Mouse (Mus musculus): ENCODE results near the gene Usp3. TPM values are rescaled to one million over a fixed set of nuclear protein-coding genes. Genes with fewer than 3 reads are reported as not detected.

Usp3 gene
- polyA plus RNA-seq, 1 experiment from 2014 or later = 42.7 TPM

- H3K4me2 ChIP-seq (ENCODE audit: low read depth, low read length) = no peak overlapping the region
- H3K27ac ChIP-seq (ENCODE audit: low read length) = no peak overlapping the region
- WGBS = 59% methylated on average over 12 of the region's 12 CpGs
- peaks cover under 1% of the 10 kb centered on the region; the same call in 1 of the 2 replicates for H3K4me1 ChIP-seq (ENCODE audit: control insufficient read depth, insufficient read depth, low read length)
- no peaks in the 10 kb centered on the region for H3K27me3 ChIP-seq (ENCODE audit: control insufficient read depth, insufficient read depth, low read length)
- no peaks in the 10 kb centered on the region for H3K36me3 ChIP-seq (ENCODE audit: control insufficient read depth, insufficient read depth)
- H3K9me3 ChIP-seq (replicated peaks; ENCODE audit: control insufficient read depth, low read length) = no peaks in the 10 kb centered on the region
- no peak overlapping the region for H3K4me3 ChIP-seq (ENCODE audit: low read length)
- no peak overlapping the region for H3K9ac ChIP-seq (ENCODE audit: low read length)
- no peak for ATAC-seq (replicated peaks; ENCODE audit: extremely low read depth, insufficient read depth, low FRiP score)
Observed at GRCm38 (mm10) chr9:66606851-66607250, 13.9 kb upstream of the Usp3 start.

GRCm38 (mm10) chr9:66605876-66606750 lies 13.2 kb upstream of the Usp3 start:
- Histone ChIP-seq H3K4me3 (ENCODE audit: low read length) (no peak overlapping the region), H3K4me2 (ENCODE audit: low read depth, low read length) (no peak overlapping the region)

GRCm38 (mm10) chr9:66604349-66605206 lies 11.6 kb upstream of the Usp3 start:
- H3K4me2 ChIP-seq (ENCODE audit: low read depth, low read length) = no peak overlapping the region
- no peaks in the 10 kb centered on the region for H3K27me3 ChIP-seq (ENCODE audit: control insufficient read depth, insufficient read depth, low read length)
- no peak overlapping the region for H3K9ac ChIP-seq (ENCODE audit: low read length)
- no peak for ATAC-seq (replicated peaks; ENCODE audit: extremely low read depth, insufficient read depth, low FRiP score)
- H3K4me3 ChIP-seq (ENCODE audit: low read length) = no peak overlapping the region
- no peaks in the 10 kb centered on the region for H3K9me3 ChIP-seq (replicated peaks; ENCODE audit: control insufficient read depth, low read length)
- no peaks in the 10 kb centered on the region for H3K4me1 ChIP-seq (ENCODE audit: control insufficient read depth, insufficient read depth, low read length)
- no peak overlapping the region for H3K27ac ChIP-seq (ENCODE audit: low read length)
- 68% methylated on average over 8 of the region's 8 CpGs for WGBS
- no peaks in the 10 kb centered on the region for H3K36me3 ChIP-seq (ENCODE audit: control insufficient read depth, insufficient read depth)

More at GRCm38 (mm10) chr9:66605876-66606750, 13.2 kb upstream of the Usp3 start:
- H3K9me3 ChIP-seq (replicated peaks; ENCODE audit: control insufficient read depth, low read length) = no peaks in the 10 kb centered on the region
- H3K36me3 ChIP-seq (ENCODE audit: control insufficient read depth, insufficient read depth) = no peaks in the 10 kb centered on the region
- no peaks in the 10 kb centered on the region for H3K27me3 ChIP-seq (ENCODE audit: control insufficient read depth, insufficient read depth, low read length)
- no peak overlapping the region for H3K9ac ChIP-seq (ENCODE audit: low read length)
- no peak overlapping the region for H3K27ac ChIP-seq (ENCODE audit: low read length)
- WGBS = 70% methylated on average over 13 of the region's 13 CpGs
- no peak for ATAC-seq (replicated peaks; ENCODE audit: extremely low read depth, insufficient read depth, low FRiP score)
- no peaks in the 10 kb centered on the region for H3K4me1 ChIP-seq (ENCODE audit: control insufficient read depth, insufficient read depth, low read length)

GRCm38 (mm10) chr9:66603907-66604306 lies 11.0 kb upstream of the Usp3 start:
- ATAC-seq (replicated peaks; ENCODE audit: extremely low read depth, insufficient read depth, low FRiP score) = no peak
- H3K27me3 ChIP-seq (ENCODE audit: control insufficient read depth, insufficient read depth, low read length) = no peaks in the 10 kb centered on the region
- H3K27ac ChIP-seq (ENCODE audit: low read length) = no peak overlapping the region
- H3K4me1 ChIP-seq (ENCODE audit: control insufficient read depth, insufficient read depth, low read length) = no peaks in the 10 kb centered on the region
- no peak overlapping the region for H3K4me3 ChIP-seq (ENCODE audit: low read length)
- 83% methylated on average over 1 of the region's 1 CpGs for WGBS
- H3K36me3 ChIP-seq (ENCODE audit: control insufficient read depth, insufficient read depth) = no peaks in the 10 kb centered on the region
- no peak overlapping the region for H3K9ac ChIP-seq (ENCODE audit: low read length)
- no peaks in the 10 kb centered on the region for H3K9me3 ChIP-seq (replicated peaks; ENCODE audit: control insufficient read depth, low read length)
- no peak overlapping the region for H3K4me2 ChIP-seq (ENCODE audit: low read depth, low read length)

- Histone ChIP-seq H3K4me3 (ENCODE audit: low read length) (no peak overlapping the region), H3K36me3 (ENCODE audit: control insufficient read depth, insufficient read depth) (no peaks in the 10 kb centered on the region), H3K9ac (ENCODE audit: low read length) (no peak overlapping the region), H3K27me3 (ENCODE audit: control insufficient read depth, insufficient read depth, low read length) (no peaks in the 10 kb centered on the region), H3K27ac (ENCODE audit: low read length) (no peak overlapping the region), H3K4me2 (ENCODE audit: low read depth, low read length) (no peak overlapping the region), H3K9me3 (replicated peaks; ENCODE audit: control insufficient read depth, low read length) (no peaks in the 10 kb centered on the region), H3K4me1 (ENCODE audit: control insufficient read depth, insufficient read depth, low read length) (peaks cover 3% of the 10 kb centered on the region)
- ATAC-seq (replicated peaks; ENCODE audit: extremely low read depth, insufficient read depth, low FRiP score) = no peak
- WGBS = 52% methylated on average over 2 of the region's 2 CpGs
Observed at GRCm38 (mm10) chr9:66601006-66601405, 8.1 kb upstream of the Usp3 start.

- Histone ChIP-seq H3K27ac (ENCODE audit: low read length) (no peak overlapping the region), H3K4me2 (ENCODE audit: low read depth, low read length) (no peak overlapping the region), H3K27me3 (ENCODE audit: control insufficient read depth, insufficient read depth, low read length) (no peaks in the 10 kb centered on the region), H3K9me3 (replicated peaks; ENCODE audit: control insufficient read depth, low read length) (no peaks in the 10 kb centered on the region), H3K4me3 (ENCODE audit: low read length) (no peak overlapping the region), H3K9ac (ENCODE audit: low read length) (no peak overlapping the region), H3K36me3 (ENCODE audit: control insufficient read depth, insufficient read depth) (no peaks in the 10 kb centered on the region), H3K4me1 (ENCODE audit: control insufficient read depth, insufficient read depth, low read length) (peaks cover 7% of the 10 kb centered on the region)
- ATAC-seq (replicated peaks; ENCODE audit: extremely low read depth, insufficient read depth, low FRiP score) = no peak
- WGBS = 84% methylated on average over 2 of the region's 2 CpGs
Observed at GRCm38 (mm10) chr9:66600551-66600950, 7.6 kb upstream of the Usp3 start.

GRCm38 (mm10) chr9:66599577-66599976 lies 6.6 kb upstream of the Usp3 start:
- H3K4me3 ChIP-seq (ENCODE audit: low read length) = no peak overlapping the region
- 26% methylated on average over 4 of the region's 4 CpGs for WGBS
- no peak overlapping the region for H3K4me2 ChIP-seq (ENCODE audit: low read depth, low read length)
- H3K27ac ChIP-seq (ENCODE audit: low read length) = no peak overlapping the region
- ATAC-seq (replicated peaks; ENCODE audit: extremely low read depth, insufficient read depth, low FRiP score) = peak; percentile 56; the same call in 1 of the 2 replicates
- peaks cover 7% of the 10 kb centered on the region for H3K4me1 ChIP-seq (ENCODE audit: control insufficient read depth, insufficient read depth, low read length)
- no peaks in the 10 kb centered on the region for H3K9me3 ChIP-seq (replicated peaks; ENCODE audit: control insufficient read depth, low read length)
- no peak overlapping the region for H3K9ac ChIP-seq (ENCODE audit: low read length)
- no peaks in the 10 kb centered on the region for H3K27me3 ChIP-seq (ENCODE audit: control insufficient read depth, insufficient read depth, low read length)
- H3K36me3 ChIP-seq (ENCODE audit: control insufficient read depth, insufficient read depth) = no peaks in the 10 kb centered on the region

- H3K9me3 ChIP-seq (replicated peaks; ENCODE audit: control insufficient read depth, low read length) = no peaks in the 10 kb centered on the region
- no peak overlapping the region for H3K4me2 ChIP-seq (ENCODE audit: low read depth, low read length)
- H3K9ac ChIP-seq (ENCODE audit: low read length) = no peak overlapping the region
- no peaks in the 10 kb centered on the region for H3K36me3 ChIP-seq (ENCODE audit: control insufficient read depth, insufficient read depth)
- no peak for ATAC-seq (replicated peaks; ENCODE audit: extremely low read depth, insufficient read depth, low FRiP score)
- H3K27me3 ChIP-seq (ENCODE audit: control insufficient read depth, insufficient read depth, low read length) = no peaks in the 10 kb centered on the region
- H3K4me3 ChIP-seq (ENCODE audit: low read length) = no peak overlapping the region
- no peak overlapping the region for H3K27ac ChIP-seq (ENCODE audit: low read length)
- whole genome bisulfite sequencing = 51% methylated on average over 5 of the region's 5 CpGs
- H3K4me1 ChIP-seq (ENCODE audit: control insufficient read depth, insufficient read depth, low read length) = peaks cover 9% of the 10 kb centered on the region
Observed at GRCm38 (mm10) chr9:66598636-66599035, 5.7 kb upstream of the Usp3 start.
